Mouse (Mus musculus) hindbrain, embryonic 16.5 days (tissue): ENCODE measurements around the gene 1700018F24Rik. TPM values are rescaled to one million over a fixed set of nuclear protein-coding genes. Genes with fewer than 3 reads are reported as not detected.
"Not testable (repeated sequence)": the region's sequence is repeated elsewhere in the genome, so short reads cannot be mapped to it uniquely, and the experiment has no call there.

Experiments
- ATAC-seq: fragments of 200-750 bp; cut with Nextera tagmentation; 2 replicates; pipeline ENCODE4 v1.8.0; 2017; ENCODE audit warnings: moderate TSS enrichment, moderate library complexity
- H3K27ac ChIP-seq: fragments of 300-500 bp; sonication (generic); 2 replicates; pipeline ENCODE4 v1.5.1; 2014; ENCODE audit warnings: low read depth, mild to moderate bottlenecking, control low read depth, low read length, moderate library complexity
- H3K27me3 ChIP-seq: fragments of 300-500 bp; sonication (generic); replicated peaks from 2 replicates; pipeline ENCODE4 v1.6.1; 2014; ENCODE audit warnings: low read length; ENCODE audit not compliant: control insufficient read depth, insufficient read depth
- H3K36me3 ChIP-seq: fragments of 300-500 bp; sonication (generic); 2 replicates; pipeline ENCODE4 v1.6.1; 2014; ENCODE audit warnings: mild to moderate bottlenecking, low read length, moderate library complexity, mixed read lengths; ENCODE audit not compliant: control insufficient read depth, insufficient read depth
- H3K4me1 ChIP-seq: fragments of 300-500 bp; sonication (generic); 2 replicates; pipeline ENCODE4 v1.6.1; 2014; ENCODE audit warnings: low read depth, low read length; ENCODE audit not compliant: control insufficient read depth, insufficient read depth
- H3K4me2 ChIP-seq: fragments of 300-500 bp; sonication (generic); 2 replicates; pipeline ENCODE4 v1.6.1; 2014; ENCODE audit warnings: mild to moderate bottlenecking, low read length, control low read depth, moderate library complexity
- H3K4me3 ChIP-seq: fragments of 300-500 bp; sonication (generic); 2 replicates; pipeline ENCODE4 v1.5.1; 2014; ENCODE audit warnings: mild to moderate bottlenecking, low read length, control low read depth, moderate library complexity
- H3K9ac ChIP-seq: fragments of 300-500 bp; sonication (generic); 2 replicates; pipeline ENCODE4 v1.6.1; 2014; ENCODE audit warnings: low read depth, mild to moderate bottlenecking, control low read depth, low read length, moderate library complexity
- H3K9me3 ChIP-seq: fragments of 300-500 bp; sonication (generic); 2 replicates; pipeline ENCODE4 v1.6.1; 2014; ENCODE audit warnings: mild to moderate bottlenecking, low read length, moderate library complexity; ENCODE audit not compliant: control insufficient read depth
- WGBS: fragments of 180-500 bp; shearing (Covaris S2); extraction: QIAGEN DNeasy Blood & Tissue Kit; methylation state at CpG from one replicate; pipeline ENCODE4 v1.1.7; 2014; 5-methylcytosine and 5-hydroxymethylcytosine counted together
- polyA plus RNA-seq: library from polyadenylated mRNA; unstranded; fragments of >200 nt; fragmentation: Nextera tagmentation; extraction: Ambion mirVana; gene quantifications from 2 replicates; pipeline ENCODE4 v1.2.1, GENCODE M21; 2015

The 1700018F24Rik gene
- polyA plus RNA-seq, 1 experiment from 2014 or later: not detected

DNA sequence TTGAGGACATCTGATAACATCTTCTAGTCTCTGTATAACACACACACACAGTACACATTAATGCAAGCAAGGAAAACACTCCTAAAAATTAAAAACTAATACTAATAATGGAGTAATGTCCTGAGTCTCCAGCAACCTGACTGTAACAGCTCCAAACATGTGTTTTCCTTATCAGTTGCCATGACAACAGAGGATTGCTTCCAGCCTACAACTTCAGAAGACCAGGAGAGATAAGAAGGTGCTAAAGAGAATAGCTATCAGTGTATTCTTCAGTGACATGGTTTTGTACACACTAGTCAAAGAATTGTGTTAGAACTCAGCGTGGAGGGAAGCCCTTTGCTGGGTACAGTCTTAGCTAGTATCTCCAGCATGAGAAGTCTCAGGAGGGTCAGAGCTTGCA, 22.1 kb upstream of the 1700018F24Rik start:
- H3K27me3 ChIP-seq, H3K4me1 ChIP-seq, H3K4me2 ChIP-seq, H3K36me3 ChIP-seq, H3K9ac ChIP-seq, H3K4me3 ChIP-seq, H3K9me3 ChIP-seq, H3K27ac ChIP-seq, ATAC-seq: not testable (repeated sequence)
- 81% methylated on average over 1 of the region's 1 CpGs for WGBS

DNA sequence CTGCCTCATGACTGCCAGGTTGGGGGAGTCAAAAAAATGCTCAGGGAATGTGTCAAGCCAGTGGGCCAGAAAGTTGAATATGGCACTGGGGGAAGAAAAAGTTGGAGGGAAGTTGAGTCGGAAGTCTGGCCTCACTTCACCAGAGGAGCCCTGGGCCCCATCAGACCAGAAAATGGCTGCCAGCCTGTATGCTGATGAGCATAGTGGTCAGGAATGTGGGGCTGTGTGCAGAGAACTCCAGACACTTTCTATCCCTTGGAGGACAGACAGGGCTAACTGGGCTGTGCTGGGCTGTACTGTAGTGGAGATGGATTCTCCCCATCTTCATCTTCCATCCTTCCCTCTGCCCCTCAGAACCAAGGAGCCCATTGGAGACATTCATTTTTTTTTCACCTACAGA, 12.3 kb upstream of the 1700018F24Rik start:
- not testable (repeated sequence) for H3K9me3 ChIP-seq, H3K4me3 ChIP-seq, H3K36me3 ChIP-seq, H3K27ac ChIP-seq, H3K4me1 ChIP-seq, H3K27me3 ChIP-seq, H3K4me2 ChIP-seq, ATAC-seq, H3K9ac ChIP-seq
- WGBS: 92% methylated on average over 1 of the region's 1 CpGs

DNA sequence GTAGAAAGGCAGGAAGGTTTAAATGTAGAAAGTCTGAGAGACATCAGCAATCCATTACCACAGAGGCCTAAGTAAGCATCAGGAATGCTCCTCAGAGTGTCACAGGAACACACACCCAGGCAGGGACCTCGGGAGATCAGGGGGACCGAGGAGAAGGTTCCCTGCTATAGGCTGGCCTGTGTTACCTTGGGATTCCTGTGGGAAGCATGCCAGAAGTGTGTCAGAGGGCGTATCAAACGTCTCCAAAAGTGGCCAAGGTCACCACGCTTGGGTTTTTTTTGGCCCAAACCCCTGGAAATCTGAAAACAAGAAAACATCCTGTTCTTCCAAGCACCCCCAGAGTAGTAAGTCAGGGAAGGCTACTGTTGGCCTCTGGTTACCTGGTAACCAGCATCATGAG, 10.4 kb upstream of the 1700018F24Rik start, which contains the start of gene Gm4871:
Gm4871 (minus strand) TSS at position 364 of the 400 bp plus-strand sequence.
- H3K27me3 ChIP-seq, ATAC-seq, H3K4me2 ChIP-seq, H3K36me3 ChIP-seq, H3K27ac ChIP-seq, H3K4me3 ChIP-seq, H3K4me1 ChIP-seq, H3K9ac ChIP-seq, H3K9me3 ChIP-seq: not testable (repeated sequence)
- WGBS: 72% methylated on average over 5 of the region's 5 CpGs

DNA sequence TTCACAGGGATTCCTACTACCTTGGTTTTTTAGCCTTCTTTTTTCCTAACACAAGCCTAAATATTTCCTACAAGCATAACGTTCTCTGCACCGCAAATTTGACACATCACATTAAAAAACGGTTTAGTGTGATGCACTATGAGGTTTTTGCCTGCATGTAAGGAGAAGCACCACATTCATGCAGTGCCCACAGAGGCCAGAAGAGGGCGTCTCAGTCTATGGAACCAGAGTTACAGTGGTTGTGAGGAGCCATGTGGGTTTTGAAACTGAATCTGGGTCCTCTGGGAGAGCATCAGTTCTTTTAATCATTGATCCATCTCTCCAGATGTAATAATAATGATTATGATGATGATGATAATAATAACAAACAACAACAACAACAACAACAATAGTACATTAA, 1.2 kb upstream of the 1700018F24Rik start:
- 44% methylated on average over 4 of the region's 4 CpGs for WGBS
- H3K9me3 ChIP-seq: no peaks in the 10 kb centered on the region

DNA sequence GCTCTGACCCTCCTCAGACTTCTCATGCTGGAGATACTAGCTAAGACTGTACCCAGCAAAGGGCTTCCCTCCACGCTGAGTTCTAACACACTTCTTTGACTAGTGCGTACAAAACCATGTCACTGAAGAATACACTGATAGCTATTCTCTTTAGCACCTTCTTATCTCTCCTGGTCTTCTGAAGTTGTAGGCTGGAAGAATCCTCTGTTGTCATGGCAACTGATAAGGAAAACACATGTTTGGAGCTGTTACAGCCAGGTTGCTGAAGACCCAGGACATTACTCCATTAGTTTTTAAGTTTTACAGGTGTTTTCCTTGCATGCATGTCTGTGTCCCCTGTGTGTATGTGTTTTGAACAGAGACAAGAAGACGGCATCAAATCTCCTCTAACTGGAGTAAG, 11.4 kb downstream of the 1700018F24Rik start:
- H3K9me3 ChIP-seq, H3K9ac ChIP-seq, H3K4me1 ChIP-seq, H3K36me3 ChIP-seq, ATAC-seq, H3K27ac ChIP-seq, H3K4me3 ChIP-seq, H3K4me2 ChIP-seq, H3K27me3 ChIP-seq: not testable (repeated sequence)
- WGBS: 87% methylated on average over 3 of the region's 3 CpGs

More for the DNA sequence above, 1.2 kb upstream of the 1700018F24Rik start:
- Histone ChIP-seq H3K4me3 (no peak overlapping the region), H3K36me3 (no peaks in the 10 kb centered on the region), H3K4me1 (no peaks in the 10 kb centered on the region), H3K9ac (no peak overlapping the region), H3K27me3 (no peaks in the 10 kb centered on the region), H3K4me2 (no peak overlapping the region), H3K27ac (no peak overlapping the region)
- no peak for ATAC-seq

DNA sequence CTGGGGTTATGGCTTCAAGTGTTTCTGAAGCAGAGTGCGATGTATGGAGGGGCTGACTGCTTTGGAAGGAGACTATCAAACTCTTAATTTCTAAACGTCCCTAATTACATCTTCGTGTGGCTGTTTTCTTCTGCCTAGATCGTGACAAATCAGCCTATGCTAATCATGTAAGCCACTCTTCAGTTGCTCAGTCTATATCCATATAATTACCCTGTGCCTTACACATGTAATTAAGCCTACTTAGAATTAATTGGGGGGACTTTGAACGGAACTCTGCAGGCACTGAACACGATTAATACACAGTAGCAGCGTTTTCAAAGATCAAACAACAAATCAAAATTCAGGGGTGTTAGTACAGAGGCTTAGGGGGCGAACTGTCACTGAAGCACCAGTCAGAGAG, 15.1 kb downstream of the 1700018F24Rik start:
- WGBS: 74% methylated on average over 8 of the region's 8 CpGs
- no peak overlapping the region for H3K4me3 ChIP-seq
- H3K27me3 ChIP-seq: no peaks in the 10 kb centered on the region
- H3K36me3 ChIP-seq: no peaks in the 10 kb centered on the region
- no peak for ATAC-seq
- H3K9me3 ChIP-seq: no peaks in the 10 kb centered on the region
- no peaks in the 10 kb centered on the region for H3K4me1 ChIP-seq
- no peak overlapping the region for H3K4me2 ChIP-seq
- no peak overlapping the region for H3K27ac ChIP-seq
- H3K9ac ChIP-seq: no peak overlapping the region

DNA sequence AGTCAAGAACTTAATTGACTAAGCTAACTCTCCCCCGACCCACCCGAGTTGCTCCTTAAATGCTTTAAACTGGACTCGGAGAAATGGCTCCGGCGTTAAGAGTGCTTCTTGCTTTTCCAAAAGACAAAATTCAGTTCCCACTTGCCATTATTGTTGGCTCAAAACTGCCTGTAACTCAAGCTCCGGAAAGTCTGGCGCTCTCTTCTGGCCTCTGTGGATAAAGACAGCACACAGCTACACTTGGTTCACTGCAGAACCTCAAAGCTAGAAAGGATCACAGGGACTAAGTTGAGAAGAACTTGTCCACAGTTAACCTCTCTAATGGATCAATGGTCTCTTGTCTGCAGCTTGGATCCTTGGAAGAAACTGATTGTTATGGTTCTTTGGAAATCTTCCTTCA, 15.9 kb downstream of the 1700018F24Rik start:
- no peak overlapping the region for H3K9ac ChIP-seq
- H3K4me2 ChIP-seq: no peak overlapping the region
- ATAC-seq: no peak
- WGBS: 92% methylated on average over 7 of the region's 7 CpGs
- no peaks in the 10 kb centered on the region for H3K4me1 ChIP-seq
- no peak overlapping the region for H3K4me3 ChIP-seq
- no peaks in the 10 kb centered on the region for H3K27me3 ChIP-seq
- H3K9me3 ChIP-seq: no peaks in the 10 kb centered on the region
- no peak overlapping the region for H3K27ac ChIP-seq
- H3K36me3 ChIP-seq: no peaks in the 10 kb centered on the region

DNA sequence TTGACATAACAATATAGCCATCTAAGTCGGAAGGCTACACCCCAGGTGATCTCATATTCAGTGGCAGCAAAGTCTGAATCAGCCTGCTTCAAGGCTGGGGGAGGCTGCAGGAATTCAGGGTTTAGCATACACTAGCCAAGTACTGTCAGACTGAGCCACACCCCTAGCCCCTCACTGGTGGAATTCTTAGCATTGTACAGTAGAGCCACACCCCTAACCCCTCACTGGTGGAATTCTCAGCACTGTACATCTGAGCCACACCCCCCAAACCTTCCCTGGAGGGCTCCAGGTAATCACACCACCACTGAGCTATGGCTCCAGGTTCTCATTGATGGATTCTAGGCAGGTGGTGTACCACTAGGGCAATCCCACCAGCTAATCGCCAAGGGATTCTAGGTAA, 16.7 kb downstream of the 1700018F24Rik start:
- H3K4me1 ChIP-seq: no peaks in the 10 kb centered on the region
- no peak overlapping the region for H3K4me2 ChIP-seq
- ATAC-seq: no peak
- WGBS: 85% methylated on average over 2 of the region's 2 CpGs
- no peaks in the 10 kb centered on the region for H3K9me3 ChIP-seq
- no peaks in the 10 kb centered on the region for H3K36me3 ChIP-seq
- no peak overlapping the region for H3K27ac ChIP-seq
- H3K4me3 ChIP-seq: no peak overlapping the region
- H3K9ac ChIP-seq: no peak overlapping the region
- H3K27me3 ChIP-seq: no peaks in the 10 kb centered on the region

DNA sequence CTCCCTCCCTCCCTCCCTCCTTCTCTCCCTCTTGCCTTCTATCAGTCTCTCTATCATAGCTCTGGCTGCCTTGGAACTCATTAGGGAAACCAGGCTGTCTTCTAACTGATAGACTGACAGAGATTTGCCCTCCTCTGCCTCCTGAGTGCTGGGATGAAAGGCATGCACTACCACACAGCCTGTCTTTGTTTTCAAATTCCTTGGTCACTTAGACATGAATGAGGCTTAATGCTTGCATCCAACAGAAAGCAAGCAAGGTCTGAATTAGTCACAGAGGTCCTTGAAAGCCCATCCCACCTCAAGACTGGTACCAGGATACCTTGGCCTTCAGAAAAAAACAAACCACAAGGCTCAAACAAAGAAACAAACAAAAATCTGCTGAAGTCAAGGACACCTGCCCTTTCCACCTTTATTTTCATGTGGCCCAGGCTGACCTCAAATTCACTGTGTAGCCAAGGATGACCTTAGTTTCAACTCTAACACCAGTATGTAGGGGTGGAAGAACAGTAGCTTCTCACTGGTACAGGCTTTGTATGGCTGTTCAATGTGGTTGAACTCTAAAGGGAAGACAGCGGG, 22.1 kb downstream of the 1700018F24Rik start:
- no peak overlapping the region for H3K4me3 ChIP-seq
- no peak overlapping the region for H3K27ac ChIP-seq
- H3K27me3 ChIP-seq: no peaks in the 10 kb centered on the region
- 83% methylated on average over 1 of the region's 1 CpGs for WGBS
- no peaks in the 10 kb centered on the region for H3K36me3 ChIP-seq
- no peak for ATAC-seq
- no peaks in the 10 kb centered on the region for H3K9me3 ChIP-seq
- no peak overlapping the region for H3K9ac ChIP-seq
- no peak overlapping the region for H3K4me2 ChIP-seq
- H3K4me1 ChIP-seq: no peaks in the 10 kb centered on the region

GRCm38 (mm10) chr5:145068863-145069262, 26.1 kb downstream of the 1700018F24Rik start:
- no peak overlapping the region for H3K4me3 ChIP-seq
- ATAC-seq: no peak
- no peak overlapping the region for H3K4me2 ChIP-seq
- 52% methylated on average over 3 of the region's 3 CpGs for WGBS
- H3K27ac ChIP-seq: no peak overlapping the region
- no peaks in the 10 kb centered on the region for H3K9me3 ChIP-seq
- no peak overlapping the region for H3K9ac ChIP-seq
- H3K27me3 ChIP-seq: no peaks in the 10 kb centered on the region
- no peaks in the 10 kb centered on the region for H3K36me3 ChIP-seq
- no peaks in the 10 kb centered on the region for H3K4me1 ChIP-seq
